Mouse (Mus musculus) embryonic fibroblast, embryonic 13.5 days (primary cell): ENCODE results near the gene Dact2. TPM values are rescaled to one million over a fixed set of nuclear protein-coding genes. Genes with fewer than 3 reads are reported as not detected.

ENCODE experiments used
- H3K27ac ChIP-seq: 2 replicates; pipeline ENCODE4 v1.5.1; 2012; ENCODE audit warnings: low read length, control low read depth, inconsistent platforms; ENCODE audit not compliant: insufficient read depth
- H3K4me1 ChIP-seq: 2 replicates; pipeline ENCODE4 v1.6.1; 2011; ENCODE audit warnings: low read length; ENCODE audit not compliant: control insufficient read depth, insufficient read depth
- H3K4me3 ChIP-seq: 2 replicates; pipeline ENCODE4 v1.5.1; 2011; ENCODE audit warnings: mild to moderate bottlenecking, control low read depth, low read length; ENCODE audit not compliant: insufficient read depth
- CTCF ChIP-seq: IDR thresholded peaks from 2 replicates; pipeline ENCODE4 v1.5.1; 2011; ENCODE audit warnings: mild to moderate bottlenecking, control low read depth, low read length, moderate library complexity, borderline replicate concordance; ENCODE audit not compliant: insufficient read depth
- POLR2A ChIP-seq: IDR thresholded peaks from 2 replicates; pipeline ENCODE4 v1.6.1; 2011; ENCODE audit warnings: low read depth, mild to moderate bottlenecking, control low read depth, low read length, moderate library complexity
- polyA plus RNA-seq: library from polyadenylated mRNA; stranded (reverse); fragments of >200 nt; gene quantifications from 2 replicates; pipeline ENCODE4 v1.2.4, GENCODE M21; 2011; ENCODE audit warnings: low read depth; ENCODE audit not compliant: missing spikeins, insufficient read length

The Dact2 gene
- polyA plus RNA-seq, 1 experiment, result 0.49 TPM

DNA sequence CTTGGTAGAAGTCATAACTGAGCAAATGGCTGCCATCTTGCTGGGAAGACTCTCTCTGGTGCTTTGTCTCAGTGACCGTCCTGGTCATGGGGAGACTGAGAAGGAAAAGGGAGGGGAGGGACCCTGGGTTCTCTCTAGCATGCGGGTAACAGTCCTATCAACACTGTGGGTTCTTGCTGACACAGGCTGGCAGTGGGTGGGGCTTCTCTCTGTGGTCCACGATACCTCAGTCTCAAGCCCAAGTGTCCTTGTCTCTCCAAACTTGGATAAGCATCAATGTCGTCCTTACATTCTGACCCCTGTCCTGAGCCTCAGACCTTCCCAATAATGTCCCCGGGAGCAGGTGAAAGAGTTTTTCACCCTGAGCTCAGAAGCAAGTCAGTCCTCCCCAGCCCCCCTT, 26.1 kb downstream of the Dact2 start:
- TF ChIP-seq CTCF, result no peak
- no peak overlapping the region for H3K4me3 ChIP-seq
- H3K27ac ChIP-seq, result no peak overlapping the region
- H3K4me1 ChIP-seq, result peaks cover under 1% of the 10 kb centered on the region; the same call in 1 of the 2 replicates

DNA sequence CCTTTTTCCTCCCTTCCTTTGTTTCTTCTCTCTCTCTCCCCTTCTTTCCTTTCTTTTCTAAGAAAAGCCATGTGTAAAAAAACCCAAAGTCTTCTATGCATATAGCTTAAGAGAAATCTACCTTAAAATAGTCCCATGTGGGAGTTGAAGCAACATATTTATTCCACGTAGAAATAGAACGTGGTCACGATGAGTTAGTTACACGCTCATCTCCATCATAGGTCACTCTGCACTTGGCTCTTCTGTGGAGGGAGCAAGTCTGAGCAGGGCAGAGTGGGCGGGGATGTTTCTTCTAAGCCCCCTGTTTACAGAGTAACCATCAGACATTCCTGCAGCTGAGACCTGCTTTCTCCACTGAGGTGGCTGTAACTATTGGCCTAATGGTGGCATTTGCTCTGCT, 27.1 kb downstream of the Dact2 start:
- Histone ChIP-seq H3K4me1 (peaks cover 9% of the 10 kb centered on the region; the same call in 1 of the 2 replicates), H3K27ac (no peak overlapping the region), H3K4me3 (no peak overlapping the region)
- TF ChIP-seq POLR2A (no peak), CTCF (no peak)

DNA sequence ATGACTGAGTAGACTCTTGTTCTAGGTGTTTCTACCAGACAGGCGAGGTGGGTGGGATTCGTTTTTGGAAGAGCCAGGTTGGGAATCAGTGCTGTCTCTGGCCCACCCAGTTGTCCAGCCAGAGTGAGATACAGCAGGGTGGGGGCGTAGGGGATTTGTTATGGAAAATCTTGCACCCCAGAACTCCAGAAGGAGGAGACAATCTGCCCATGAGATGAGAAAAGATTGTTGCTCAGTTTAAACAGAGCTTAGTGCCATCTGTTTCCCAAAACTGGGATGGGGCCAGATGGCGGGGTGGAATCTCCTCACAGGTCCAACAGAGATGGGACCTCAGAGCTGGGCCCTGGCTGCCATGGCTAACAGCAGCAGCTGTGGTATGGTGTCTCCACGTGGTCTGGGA, 28.4 kb downstream of the Dact2 start:
- no peak overlapping the region for H3K4me3 ChIP-seq
- H3K27ac ChIP-seq, result no peak overlapping the region
- peaks cover 12% of the 10 kb centered on the region; the same call in 1 of the 2 replicates for H3K4me1 ChIP-seq
- TF ChIP-seq CTCF, result no peak
- no peak for TF ChIP-seq POLR2A

DNA sequence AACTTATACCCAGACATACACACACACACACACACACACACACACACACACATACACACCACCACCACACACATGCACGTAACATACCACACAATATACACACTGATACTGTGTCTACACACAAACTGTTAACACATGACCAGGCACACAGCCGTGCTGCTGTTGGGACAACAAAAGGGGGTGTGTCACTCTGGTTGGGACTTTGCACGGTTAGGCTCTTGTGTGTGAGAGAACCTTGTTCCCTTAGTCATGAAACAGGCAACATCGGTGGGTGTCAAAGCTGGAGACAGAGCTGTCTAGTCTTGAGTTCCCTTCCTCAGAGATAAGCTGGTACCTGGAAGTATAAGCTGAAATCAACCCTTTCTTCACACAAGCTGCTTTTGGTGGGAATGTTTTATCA, 29.1 kb downstream of the Dact2 start:
- H3K4me1 ChIP-seq, result peaks cover 12% of the 10 kb centered on the region; the same call in 1 of the 2 replicates

DNA sequence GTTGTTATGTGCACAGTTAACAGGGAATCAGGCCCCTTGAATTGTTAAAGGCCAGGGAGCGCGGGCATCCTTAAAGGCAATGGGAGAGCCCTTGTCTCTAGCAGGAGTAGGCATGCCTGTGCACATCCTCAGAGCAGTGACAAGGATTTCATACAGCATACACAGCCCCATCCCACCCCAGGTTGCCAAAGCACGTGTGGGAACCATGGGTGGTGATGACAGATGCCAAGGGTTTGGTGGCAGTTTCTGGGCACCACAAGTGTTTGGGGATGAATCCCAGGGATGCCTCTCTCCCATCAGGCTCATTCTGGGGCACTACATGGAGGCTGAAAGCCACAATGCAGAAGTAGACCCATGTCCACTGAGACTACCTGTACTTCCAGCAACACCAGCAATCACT, 29.7 kb downstream of the Dact2 start:
- Histone ChIP-seq H3K4me1 (peaks cover 12% of the 10 kb centered on the region; the same call in 1 of the 2 replicates), H3K4me3 (no peak overlapping the region), H3K27ac (no peak overlapping the region)
- no peak for TF ChIP-seq POLR2A
- no peak for TF ChIP-seq CTCF

More for the DNA sequence above, 29.1 kb downstream of the Dact2 start:
- no peak overlapping the region for H3K4me3 ChIP-seq
- TF ChIP-seq POLR2A (no peak), CTCF (no peak)
- no peak overlapping the region for H3K27ac ChIP-seq

DNA sequence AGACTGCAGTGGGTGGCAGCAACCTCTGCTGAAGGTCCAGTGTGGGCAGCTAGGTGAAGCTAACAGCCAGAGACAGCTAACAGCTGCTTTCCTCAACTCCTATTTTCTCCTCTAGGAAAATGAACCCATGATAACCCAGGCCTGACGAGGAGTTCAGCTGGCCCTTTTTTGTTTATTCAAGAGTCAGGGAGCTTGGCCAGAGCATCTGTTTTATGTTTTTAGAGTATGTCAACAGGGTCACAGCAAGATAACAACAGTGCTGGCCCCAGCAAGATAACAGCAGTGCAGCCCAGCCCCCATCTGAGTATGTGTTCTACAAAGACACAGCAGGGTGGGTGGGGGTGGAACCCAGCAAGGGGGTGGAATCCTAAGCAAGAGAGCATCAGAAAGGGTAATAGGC, 30.6 kb downstream of the Dact2 start:
- H3K4me1 ChIP-seq, result peaks cover 12% of the 10 kb centered on the region; the same call in 1 of the 2 replicates
- H3K27ac ChIP-seq, result no peak overlapping the region
- H3K4me3 ChIP-seq, result no peak overlapping the region
- TF ChIP-seq POLR2A (no peak), CTCF (no peak)

DNA sequence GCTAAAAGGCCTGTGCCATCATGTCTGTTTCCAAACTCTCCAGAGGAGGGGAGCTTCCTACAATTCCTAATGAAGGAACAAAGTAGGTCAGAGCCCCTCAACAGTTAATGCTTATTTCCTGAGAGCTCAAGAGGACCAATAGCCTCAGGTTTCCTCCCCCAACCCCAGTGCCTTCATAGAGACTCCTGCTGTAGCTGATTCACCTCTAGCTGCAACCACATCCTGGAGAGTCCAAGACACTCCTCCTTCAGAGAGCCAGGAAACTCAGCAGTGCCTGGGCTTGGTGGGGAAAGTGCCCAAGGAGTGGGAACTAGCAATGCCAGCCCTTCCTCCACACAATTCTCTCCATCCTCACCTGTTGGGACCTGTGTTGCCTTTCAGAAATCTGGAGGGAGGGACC, 31.4 kb downstream of the Dact2 start:
- TF ChIP-seq POLR2A, result no peak
- TF ChIP-seq CTCF, result no peak
- Histone ChIP-seq H3K4me3 (no peak overlapping the region), H3K27ac (peak overlapping the region; percentile 62; the same call in 1 of the 2 replicates), H3K4me1 (peaks cover 12% of the 10 kb centered on the region; the same call in 1 of the 2 replicates)

DNA sequence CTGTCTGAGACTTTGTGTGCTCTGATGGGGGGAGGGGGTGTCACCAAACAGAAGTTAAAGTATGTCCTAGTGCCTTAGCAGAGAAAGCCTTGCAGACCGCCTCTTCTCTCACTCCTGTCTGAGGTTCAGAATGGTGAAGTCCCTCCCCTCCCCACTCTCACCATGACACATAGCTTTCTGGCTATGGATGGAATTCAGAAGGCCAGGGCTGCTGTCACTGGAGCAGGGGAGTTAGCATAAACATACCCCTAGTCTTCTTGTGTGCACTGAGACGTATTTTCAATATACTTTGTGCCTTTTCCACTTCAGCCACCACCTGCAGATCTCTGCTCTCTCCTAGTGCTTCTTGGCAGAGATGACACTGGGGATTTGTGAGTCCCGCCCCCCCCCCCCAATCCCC, 31.9 kb downstream of the Dact2 start:
- Histone ChIP-seq H3K4me3 (no peak overlapping the region), H3K27ac (no peak overlapping the region), H3K4me1 (peaks cover 17% of the 10 kb centered on the region)
- TF ChIP-seq CTCF (no peak), POLR2A (no peak)

DNA sequence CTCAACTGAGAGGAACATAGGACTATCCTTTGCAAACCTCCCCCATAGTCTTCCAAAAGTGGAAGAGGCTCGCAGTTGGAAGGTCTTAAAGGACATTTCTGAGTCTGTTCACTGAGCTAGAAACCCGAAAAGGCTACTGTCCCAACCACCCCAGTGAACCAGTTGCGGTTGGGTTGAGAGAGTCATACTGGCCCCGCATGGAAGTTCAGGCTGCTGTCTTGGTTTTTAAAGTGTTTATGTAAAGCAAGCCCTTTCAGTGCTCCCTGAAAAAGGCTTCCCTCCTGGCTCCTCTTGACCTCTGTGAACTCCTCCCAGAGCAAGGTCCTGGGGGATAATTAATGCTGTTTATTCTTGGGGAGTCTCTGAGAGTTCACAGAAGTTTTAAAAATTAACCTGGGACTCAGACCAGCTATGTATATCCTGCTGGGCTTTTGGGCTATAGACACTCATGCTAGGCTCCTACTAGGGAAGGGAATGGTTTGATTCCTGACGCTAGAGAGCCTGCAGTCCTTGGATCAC, 33.1 kb downstream of the Dact2 start:
- peaks cover 23% of the 10 kb centered on the region for H3K4me1 ChIP-seq
- H3K4me3 ChIP-seq, result no peak overlapping the region
- TF ChIP-seq CTCF, result no peak
- TF ChIP-seq POLR2A, result no peak
- no peak overlapping the region for H3K27ac ChIP-seq

DNA sequence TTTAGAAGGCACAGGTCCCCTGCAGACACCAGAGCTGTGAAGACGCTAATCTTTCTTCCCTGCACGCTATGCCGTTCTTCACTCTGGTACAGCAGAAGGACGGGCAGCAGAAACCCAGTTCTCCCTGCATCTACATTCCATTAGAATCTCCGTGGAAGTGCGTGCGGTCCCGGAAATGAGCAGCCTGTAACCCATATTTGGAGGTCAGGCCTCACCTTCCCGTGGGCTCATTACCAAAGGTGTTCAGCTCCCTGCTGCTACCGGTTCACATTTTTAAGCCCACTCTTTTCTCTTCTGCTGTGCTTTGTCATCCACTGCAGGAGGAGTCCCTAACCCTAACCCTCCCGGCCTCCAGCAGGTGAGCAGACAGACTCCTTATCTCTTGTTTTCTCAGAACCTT, 34.7 kb downstream of the Dact2 start:
- no peak overlapping the region for H3K4me3 ChIP-seq
- TF ChIP-seq POLR2A (no peak), CTCF (no peak)
- no peak overlapping the region for H3K27ac ChIP-seq
- peaks cover 25% of the 10 kb centered on the region for H3K4me1 ChIP-seq

DNA sequence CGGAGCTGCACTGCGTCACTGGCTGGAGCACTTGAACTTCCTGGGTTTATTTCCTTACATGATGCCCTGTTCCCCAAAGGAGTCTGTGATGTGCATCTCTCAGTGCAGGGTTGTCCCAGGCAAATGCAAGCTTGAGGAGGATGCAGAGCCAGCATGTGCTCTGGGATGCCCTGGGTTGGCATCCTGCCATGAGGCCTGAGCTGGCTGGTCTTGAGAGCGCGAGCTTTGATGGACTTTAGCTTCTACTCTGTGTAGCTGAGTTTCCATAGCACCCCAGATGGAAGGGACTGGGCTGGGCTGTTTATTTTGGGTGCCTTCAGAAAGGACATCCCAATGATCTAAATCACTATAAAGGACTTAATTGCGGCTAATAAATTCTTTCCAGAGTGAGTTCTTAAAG, 36.5 kb downstream of the Dact2 start:
- Histone ChIP-seq H3K27ac (no peak overlapping the region), H3K4me3 (no peak overlapping the region), H3K4me1 (peaks cover 20% of the 10 kb centered on the region)
- no peak for TF ChIP-seq CTCF
- TF ChIP-seq POLR2A, result no peak
